Mouse (Mus musculus) mouse embryonic stem cell (cell line): ENCODE data around the gene Farp1.

Experiments
- in situ Hi-C, 2 experiments: fragments of 300-500 bp; cut with MboI; formaldehyde crosslinking; loops; 1 replicate in 1 of 2; 3 replicates in 1 of 2; pipeline ENCODE4 v1.14.3; 2019 to 2020; ENCODE audit warnings: low sequenced_read_pairs in 2 of 2, low pct_unique_long_range_greater_than_20kb in 1 of 2, mixed read lengths in 1 of 2; ENCODE audit not compliant: unreplicated experiment in 1 of 2

The Farp1 gene

DNA sequence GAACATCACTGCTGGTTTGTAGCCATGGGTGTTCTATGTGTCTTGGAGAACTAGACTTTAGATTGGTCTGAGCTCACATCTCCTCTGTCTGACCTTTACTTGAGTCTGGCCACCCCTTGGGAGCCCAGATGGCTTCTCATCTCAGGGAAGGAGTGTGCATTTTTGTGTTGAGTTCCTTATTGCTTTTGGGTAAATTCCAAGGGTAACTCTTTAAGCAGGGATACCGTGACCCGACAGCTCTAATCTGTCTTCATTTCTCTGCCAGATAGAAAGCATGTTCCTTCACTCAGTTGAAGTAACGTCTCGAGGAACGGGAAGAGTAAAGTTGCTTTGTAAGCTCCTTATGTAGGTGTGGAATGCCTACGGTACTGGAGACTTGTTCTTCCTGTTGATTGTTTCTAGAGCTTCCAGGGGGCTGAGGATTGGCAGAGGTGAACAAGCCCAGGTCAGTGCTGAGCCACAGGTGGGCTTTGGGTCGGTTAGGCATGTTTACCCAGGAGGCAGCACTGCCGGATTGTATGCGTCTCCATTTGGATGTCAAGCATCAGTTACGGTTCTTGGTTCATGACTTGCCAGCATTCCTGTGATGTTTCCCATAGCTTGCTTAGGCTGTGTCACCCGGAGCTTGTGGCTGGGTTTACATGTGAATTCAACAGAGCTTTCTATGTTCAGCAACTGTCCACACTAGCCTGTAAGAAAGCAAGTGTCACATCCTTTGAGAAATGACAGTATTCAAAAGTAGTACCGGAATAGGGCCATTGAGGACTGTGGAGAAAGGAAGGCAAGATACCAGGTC is 62.8 kb downstream of the Farp1 start:
- in situ Hi-C loops = no loop called here

DNA sequence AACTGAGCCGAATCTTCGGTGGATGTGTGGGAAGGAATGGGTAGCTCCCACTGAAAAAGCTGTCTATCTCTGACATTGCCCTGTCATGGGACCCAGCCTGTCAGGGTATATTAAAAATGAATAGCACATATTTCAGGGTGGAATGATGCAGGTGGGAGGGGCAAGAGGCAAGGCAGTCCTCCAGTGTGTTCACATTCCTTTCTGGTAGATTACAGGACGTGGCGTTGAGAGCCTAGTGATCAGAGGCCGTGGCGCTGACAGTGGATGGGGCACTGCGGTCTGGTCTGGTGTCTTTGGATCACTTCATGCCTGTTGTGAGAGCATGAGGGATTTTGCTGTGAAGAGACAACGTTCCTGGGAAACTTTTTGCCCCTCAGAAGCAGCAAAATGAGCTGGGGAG is 64.1 kb downstream of the Farp1 start:
- in situ Hi-C loops = no loop called here

DNA sequence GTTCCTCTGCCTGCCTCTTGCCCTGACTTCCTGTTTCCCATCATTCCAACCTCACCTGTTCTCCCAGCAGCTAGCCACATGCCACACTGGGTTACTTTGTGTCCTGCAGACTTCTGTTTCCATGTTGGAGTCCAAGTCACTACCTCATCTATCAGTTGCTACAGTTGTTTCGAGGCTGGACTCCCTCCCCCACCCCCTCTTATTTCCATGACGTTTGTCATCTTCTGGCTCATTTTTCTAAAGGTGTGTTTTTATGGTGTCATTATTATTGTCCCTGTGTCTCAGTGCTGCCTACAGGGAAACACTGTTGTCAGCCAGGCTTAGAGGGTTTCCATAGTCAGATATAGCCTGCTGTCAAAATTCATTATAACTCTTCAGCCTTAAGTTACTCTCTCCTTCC is 64.9 kb downstream of the Farp1 start:
- in situ Hi-C loops = no loop called here

DNA sequence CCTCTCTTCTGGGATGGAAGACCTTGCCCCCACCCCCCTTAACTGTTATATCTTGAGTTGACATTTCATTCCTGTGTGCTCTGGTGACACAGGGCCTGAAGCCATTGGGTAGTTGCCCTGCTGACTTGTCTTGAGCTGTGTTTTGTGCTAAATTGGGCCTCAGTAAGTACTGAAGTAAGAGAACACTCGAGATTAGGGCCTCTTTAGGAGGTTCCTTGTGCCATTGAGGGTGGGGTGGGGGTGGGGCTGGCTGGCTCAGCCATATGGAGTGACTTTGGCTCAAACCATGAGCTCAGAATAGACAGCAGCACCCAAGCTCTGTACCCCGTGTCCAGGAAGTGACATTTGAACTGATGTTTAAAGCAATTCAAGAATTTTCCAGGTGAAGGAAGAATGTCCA is 65.8 kb downstream of the Farp1 start:
- in situ Hi-C loops = no loop called here

DNA sequence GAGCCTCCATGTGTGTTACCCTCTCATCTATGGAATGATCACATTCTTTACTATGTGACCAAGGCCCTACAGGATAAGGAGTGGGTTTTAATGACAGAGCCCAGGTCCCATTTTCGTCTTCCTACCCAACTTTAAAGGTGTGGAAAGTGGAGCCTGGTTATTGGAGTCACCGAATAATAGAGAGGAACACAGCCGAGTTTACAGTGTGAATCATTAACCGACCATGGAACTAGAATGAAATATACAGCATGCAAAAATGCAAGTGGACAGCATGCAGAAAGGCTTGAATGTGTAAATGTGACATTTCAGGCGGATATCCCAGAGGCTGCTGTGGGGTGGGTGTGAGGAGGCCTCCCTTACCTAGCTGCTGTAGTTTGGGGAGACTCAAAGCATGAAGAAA is 66.5 kb downstream of the Farp1 start:
- in situ Hi-C loops = no loop called here

DNA sequence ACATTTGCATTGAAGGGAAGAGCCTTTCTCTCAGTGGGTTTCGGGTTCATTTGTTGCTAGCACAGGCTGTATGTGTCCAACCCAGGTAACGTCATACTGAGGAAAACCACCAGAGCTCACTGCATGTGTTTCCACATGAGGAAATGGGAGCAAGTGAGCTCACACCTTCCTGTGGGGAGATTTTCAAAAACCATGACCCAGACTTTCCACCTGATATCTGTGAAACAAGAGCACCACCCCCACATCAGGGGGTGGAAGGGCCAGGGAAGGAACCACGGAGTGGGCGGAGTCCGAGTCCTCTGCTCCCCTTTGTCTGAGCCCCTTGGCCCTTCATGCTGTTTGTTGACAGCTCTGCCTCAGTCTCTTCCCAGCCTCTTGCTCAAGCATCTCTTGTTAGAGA is 67.6 kb downstream of the Farp1 start:
- in situ Hi-C loops = no loop called here

DNA sequence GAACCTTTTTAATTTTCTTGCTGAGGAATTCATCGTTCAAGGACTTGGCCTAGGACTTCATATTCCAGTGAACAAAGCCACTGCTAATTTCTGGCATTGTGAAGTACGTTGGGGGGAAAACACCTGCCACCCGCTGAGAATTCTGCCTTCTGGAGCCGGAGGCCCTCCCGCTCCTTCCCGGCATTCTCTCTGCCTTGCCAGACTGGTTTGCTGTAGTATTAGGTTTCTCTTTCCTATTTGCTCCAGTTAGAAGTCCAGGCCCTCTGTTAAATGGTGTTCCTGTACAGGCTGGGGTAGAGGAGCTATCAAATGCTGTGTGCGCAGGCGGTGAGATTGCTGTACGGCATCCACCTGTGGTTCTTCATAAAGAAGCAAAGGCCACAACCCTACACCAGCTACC is 68.5 kb downstream of the Farp1 start:
- in situ Hi-C loops = no loop called here

DNA sequence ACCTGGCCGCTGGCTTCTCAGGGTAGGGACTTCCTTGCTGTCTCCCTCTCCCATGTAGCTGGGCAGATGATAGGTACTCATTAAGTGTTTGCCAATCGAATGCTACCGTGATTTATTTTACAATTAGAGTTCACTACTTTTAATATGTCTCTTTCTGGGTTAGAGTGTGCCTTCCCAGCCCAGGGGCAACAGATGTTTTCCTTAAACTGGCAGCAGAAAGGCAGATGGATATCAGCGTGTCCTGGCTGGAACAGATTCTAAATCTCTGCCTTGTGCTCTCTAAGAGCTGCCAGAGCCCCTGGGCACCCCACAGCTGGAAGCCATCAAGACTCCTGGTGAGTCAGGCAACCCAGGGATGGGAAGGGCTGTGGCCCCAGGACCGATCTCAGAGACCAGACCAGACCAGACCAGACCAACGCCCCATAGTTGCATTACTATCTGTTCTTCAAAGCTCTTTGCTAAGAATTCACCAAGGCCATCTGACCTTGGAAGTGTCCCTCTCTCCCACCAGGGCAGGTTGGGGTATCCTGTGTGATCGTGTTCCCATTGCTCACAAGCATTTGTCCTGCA is 69.8 kb downstream of the Farp1 start:
- in situ Hi-C loops = no loop called here

DNA sequence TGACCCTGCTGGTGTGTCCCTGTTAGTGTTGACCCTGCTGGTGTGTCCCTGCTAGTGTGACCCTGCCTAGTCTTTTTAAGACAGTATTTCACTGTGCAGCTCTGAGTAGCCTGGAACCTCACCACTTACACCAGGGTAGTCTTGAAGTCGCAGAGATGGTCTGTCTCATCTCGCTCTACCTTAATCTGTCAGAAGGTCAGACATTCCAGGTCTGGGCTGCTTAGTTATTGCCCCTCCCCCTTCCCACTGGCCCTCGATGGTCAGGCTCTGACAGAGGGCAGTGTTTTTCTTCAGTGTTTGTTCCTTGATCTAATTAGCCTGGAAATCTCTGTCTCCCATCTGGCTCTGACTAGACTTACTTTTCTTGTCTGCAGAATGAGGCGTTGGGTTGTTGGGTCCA is 71.9 kb downstream of the Farp1 start:
- in situ Hi-C loops = no loop called here

DNA sequence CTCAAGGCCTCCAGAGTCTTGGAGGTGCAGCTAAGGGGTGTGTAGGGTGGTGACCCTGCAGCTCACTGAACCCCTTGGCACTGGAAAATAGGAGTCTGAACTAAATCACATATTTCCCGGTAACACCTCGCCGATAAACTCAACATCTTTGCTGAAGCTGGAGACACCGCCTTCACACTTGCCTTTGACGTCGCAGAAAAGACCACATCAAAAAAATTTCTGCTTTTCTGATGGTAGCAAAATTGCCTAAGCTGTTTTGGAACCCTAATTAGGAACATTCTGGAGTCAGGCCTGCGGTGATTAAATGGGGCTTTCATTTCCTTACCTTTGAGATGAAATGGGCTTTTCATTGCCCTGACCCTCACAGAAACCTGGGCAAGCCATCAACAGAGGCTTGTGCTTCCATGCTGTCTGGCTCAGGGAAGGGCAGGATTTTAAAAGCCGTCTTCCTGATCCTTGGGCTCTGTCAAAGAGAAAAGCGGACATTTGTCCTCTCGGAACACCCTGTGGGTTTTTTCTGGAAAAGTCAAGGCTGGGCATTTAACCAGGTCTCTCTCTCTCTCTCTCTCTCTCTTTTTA is 72.8 kb downstream of the Farp1 start:
- in situ Hi-C loops = no loop called here

DNA sequence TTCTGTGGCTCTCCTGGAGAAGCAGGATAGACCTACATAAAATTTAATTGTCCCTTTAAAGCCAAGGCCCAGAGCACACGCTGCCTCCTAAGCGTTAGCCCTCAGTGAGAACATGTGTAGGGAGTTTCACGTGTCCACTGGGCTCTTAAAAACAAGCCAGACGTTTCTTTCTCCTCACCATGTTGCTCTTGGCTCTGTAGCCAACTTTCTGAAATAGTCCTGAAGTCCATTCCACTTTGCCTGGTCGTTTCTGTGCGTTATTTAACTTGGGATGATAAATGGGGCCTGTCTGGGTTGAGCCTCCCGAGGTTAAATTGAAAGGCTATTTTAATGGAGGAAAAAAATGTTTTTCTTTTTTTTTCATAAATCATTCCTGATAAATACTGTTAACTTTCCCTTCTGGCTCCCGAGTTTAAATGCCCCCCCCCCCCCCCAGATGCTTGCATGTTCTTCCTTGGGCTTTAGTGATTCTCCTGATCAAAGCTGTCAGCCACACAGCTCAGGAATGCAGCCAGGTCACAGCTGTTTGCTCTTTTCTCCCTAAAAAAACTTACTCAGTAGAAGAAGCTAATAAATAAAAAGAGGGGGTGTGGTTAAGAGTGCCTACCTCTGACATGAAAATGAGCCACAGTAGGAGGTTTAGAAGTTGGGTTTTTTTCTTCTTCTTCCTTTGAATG is 73.6 kb downstream of the Farp1 start:
- in situ Hi-C loops = no loop called here

DNA sequence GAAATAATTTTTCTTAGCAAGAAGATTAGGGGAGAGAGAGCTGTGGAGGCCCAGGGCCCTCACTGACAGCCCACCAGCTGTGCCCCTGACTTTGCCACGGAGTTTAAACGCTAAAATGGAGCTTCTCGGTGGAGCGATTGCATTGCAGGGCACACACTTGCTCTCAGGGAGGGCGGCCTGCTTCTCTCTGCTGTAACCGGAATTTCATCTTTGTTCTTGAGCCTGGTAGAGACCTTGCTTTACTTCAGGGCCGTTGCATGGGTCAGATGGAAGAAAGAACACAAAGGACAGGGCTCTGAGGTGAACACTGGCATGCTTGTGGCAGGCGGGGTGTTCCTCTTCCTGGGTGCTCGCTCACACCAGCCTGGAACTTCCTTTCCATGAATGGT is 74.1 kb downstream of the Farp1 start:
- in situ Hi-C loops = no loop called here

DNA sequence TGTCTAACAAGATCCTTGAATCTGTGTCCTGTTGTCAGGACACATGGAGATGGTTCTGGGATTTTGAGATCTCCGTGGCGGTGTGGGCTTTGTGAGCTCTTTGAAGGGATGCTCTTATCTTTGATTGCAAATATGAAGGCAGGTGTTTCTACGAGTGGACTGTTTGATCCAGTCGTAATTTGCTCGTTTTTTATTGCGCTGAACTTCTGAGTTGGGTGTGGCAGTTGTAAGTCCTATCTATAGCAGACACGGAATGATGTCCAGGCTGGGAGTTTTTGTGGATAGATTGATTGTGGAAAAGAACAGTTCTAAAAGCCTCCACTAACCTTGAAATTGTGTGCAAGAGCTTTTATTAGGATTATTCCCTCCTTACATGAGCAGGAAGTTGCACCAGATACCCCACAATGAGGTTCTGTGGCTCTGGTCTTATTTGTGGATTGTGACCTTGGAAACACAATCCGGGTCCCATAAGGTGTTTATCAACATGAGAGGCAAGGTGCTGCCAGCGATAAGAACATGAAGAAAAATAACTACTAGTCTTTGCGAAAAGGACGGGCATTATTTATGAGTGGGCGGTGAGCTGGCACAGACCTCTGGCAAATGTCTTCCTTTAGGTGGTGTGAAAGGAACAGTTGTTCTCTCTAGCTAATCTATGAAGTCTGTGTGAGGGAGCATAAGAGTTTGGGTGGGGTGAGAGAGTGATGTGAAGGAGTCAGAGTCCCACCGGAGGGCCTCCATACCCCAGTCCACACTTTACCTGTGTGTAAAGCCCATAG is 75.7 kb downstream of the Farp1 start:
- in situ Hi-C loops = no loop called here

DNA sequence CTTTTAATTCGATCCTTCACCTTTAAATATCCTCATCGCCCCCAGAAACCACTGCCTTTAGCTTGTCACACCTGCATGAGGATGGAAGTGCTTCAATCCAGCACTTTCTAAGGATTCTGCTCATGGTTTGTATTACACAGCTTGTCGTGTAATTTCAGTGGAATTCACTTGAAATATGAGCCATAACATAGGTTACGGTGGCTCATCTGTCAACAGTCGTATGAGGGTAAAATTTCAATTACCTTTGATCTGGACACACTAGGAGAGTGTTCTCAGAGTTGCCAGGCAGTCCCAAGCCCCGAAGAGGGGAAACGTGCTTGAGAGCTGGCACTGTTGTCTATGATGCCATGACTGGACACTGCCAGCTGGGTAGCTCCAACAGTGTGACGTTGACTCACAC is 77.1 kb downstream of the Farp1 start:
- in situ Hi-C loops = no loop called here

DNA sequence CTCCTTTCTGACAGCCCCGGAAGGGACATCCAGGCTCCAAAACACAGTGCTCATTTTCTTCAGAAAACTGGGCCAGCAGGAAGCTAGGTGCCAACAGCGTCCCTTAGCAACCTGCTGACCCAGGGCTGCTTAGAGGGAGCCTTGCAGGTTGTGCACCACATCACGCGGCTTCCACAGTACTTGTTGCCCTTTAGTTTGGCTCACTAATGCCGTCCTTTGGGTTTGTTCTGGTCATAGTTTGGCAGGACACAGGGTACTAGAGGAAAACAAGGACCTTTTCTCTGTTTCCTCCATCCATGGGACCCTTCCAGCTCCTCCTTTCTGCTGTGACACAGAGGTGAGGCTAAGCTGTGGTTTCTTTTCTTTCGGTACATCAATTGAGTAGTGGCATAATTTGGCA is 78.8 kb downstream of the Farp1 start:
- in situ Hi-C loops = no loop called here

DNA sequence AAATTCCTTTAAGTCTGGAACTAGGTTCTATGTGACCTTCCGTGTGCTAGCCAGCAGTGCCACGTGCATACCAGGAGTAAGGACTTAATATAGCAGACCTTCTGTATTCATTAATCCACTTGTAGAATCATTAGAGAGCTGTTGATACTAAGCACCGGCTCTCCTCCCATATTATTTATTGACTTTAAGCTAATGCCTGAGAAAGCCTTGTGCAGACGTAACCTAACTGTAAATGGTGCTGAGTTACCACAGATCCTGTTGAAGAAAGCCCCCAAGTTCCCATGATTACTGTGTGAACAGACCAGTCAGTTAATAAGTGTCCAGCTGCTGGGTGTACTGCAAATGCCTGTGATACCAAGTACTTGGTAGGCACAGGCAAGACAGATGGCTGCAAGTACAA is 81.7 kb downstream of the Farp1 start:
- in situ Hi-C loops = no loop called here

DNA sequence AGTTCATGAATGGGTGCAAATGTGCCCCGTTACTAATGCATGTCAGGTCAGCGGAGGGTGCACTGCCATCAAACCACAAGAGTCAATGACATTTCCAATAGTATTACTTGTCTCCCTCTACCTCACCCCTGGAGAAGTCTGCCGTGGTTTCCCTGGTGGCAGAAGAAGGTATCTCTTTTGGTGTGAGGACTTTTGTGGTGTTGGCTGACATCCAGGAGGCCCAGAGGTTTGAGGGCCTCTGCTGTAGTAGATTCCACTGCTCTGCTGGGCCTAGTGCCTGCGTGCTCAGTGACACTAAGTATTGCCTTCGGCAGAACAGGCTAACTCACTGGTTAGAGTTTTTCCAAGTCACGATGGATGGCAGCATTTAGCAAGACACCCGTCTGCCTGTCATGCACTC is 83.9 kb downstream of the Farp1 start:
- in situ Hi-C loops = no loop called here

DNA sequence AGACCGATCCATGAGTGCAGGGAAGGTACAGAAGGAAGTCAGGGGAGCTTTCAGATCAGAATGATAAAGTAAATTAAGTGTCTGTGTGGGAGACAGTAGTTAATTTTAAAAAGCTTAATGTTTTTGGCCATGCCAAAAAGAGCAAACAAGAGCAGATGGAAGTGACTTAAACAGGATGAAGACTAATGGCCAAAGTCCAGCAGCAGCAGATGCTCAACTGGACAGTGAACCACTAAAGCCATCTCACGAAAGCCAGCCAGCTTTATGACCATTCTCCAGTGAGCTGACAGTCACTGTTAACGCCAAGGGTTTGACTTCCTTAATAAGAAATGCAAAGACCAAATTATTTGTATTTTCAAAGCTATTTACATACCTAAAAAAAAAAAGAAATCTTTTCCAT is 86.7 kb downstream of the Farp1 start:
- in situ Hi-C loops = no loop called here

DNA sequence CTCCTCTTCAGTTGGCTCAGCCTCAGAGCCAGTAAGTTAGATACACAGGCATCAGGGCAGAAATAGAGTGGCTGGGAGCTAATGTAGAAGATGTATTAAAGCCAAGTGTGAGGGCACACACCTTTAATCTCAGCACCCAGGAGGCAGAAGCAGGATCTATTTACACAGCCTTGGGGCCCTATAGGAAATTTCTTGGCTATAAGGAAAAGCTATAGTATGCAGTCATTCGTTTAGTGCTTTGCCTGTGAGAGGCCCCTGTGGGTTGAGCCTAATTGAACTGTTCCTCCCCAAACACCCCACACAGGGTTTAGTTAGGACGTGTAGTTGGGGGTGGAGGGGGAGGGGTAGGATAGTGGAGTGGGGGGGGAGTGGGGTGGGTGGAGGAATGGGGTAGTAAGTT is 87.9 kb downstream of the Farp1 start:
- in situ Hi-C loops = no loop called here
